Mouse (Mus musculus): Measurements from ENCODE around the gene Sap30.

DNA sequence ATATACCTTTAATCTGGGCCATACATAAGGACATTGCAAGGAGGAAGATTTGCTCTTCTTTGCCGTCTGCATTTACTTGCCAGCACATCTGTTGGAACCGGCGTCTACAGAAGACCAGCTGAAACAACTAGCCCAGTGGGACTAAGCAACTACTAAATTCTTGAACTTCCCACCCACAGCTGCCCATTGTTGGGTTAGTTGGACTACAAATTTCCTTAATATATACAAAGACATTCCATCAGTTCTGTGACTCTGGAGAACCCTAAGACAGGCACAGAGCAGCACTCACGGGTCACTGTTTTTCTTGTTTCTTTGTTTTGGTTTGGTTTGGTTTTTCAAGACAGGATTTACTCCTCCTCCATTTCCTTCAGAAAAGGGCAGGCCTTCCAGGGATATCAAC is 7.1 kb downstream of the Sap30 start:
- TF ChIP-seq CTCF (IDR thresholded peaks at IDR 0.05; ENCODE audit: control insufficient read depth, insufficient read depth, insufficient read length) (no peak), MYOD1 (IDR thresholded peaks at IDR 0.05; ENCODE audit: control insufficient read depth, insufficient read length, low read depth) (no peak), MAX (IDR thresholded peaks at IDR 0.05) (no peak)

Measured in C2C12 (cell line).